Mouse (Mus musculus) intestine, embryonic 16.5 days (tissue): ENCODE measurements around the gene Gm5475. TPM values are rescaled to one million over a fixed set of nuclear protein-coding genes. Genes with fewer than 3 reads are reported as not detected.

Experiments used
- ATAC-seq: fragments of 200-750 bp; cut with Nextera tagmentation; 2 replicates; pipeline ENCODE4 v1.8.0; 2017; ENCODE audit warnings: moderate TSS enrichment, moderate library complexity
- H3K27ac ChIP-seq: fragments of 300-500 bp; sonication (generic); 2 replicates; pipeline ENCODE4 v1.5.1; 2014; ENCODE audit warnings: mild to moderate bottlenecking, low read length
- H3K27me3 ChIP-seq: fragments of 300-500 bp; sonication (generic); replicated peaks from 2 replicates; pipeline ENCODE4 v1.6.1; 2014; ENCODE audit warnings: low read length, control low read depth, mixed read lengths; ENCODE audit not compliant: control insufficient read depth, insufficient read depth
- H3K36me3 ChIP-seq: fragments of 300-500 bp; sonication (generic); 2 replicates; pipeline ENCODE4 v1.6.1; 2014; ENCODE audit warnings: low read length, control low read depth; ENCODE audit not compliant: control insufficient read depth, insufficient read depth
- H3K4me1 ChIP-seq: fragments of 300-500 bp; sonication (generic); 2 replicates; pipeline ENCODE4 v1.6.1; 2014; ENCODE audit warnings: low read length, control low read depth, mixed read lengths; ENCODE audit not compliant: control insufficient read depth, insufficient read depth
- H3K4me2 ChIP-seq: fragments of 300-500 bp; sonication (generic); 2 replicates; pipeline ENCODE4 v1.6.1; 2014; ENCODE audit warnings: low read depth, low read length, control low read depth
- H3K4me3 ChIP-seq: fragments of 300-500 bp; sonication (generic); 2 replicates; pipeline ENCODE4 v1.5.1; 2014; ENCODE audit warnings: mild to moderate bottlenecking, low read length
- H3K9ac ChIP-seq: fragments of 300-500 bp; sonication (generic); 2 replicates; pipeline ENCODE4 v1.6.1; 2014; ENCODE audit warnings: low read depth, low read length
- H3K9me3 ChIP-seq: fragments of 300-500 bp; sonication (generic); 2 replicates; pipeline ENCODE4 v1.6.1; 2016; ENCODE audit warnings: low read length, control low read depth; ENCODE audit not compliant: control insufficient read depth
- WGBS: fragments of 180-500 bp; shearing (Covaris S2); extraction: QIAGEN DNeasy Blood & Tissue Kit; methylation state at CpG from one replicate; pipeline ENCODE4 v1.1.7; 2014; 5-methylcytosine and 5-hydroxymethylcytosine counted together
- polyA plus RNA-seq: library from polyadenylated mRNA; unstranded; fragments of >200 nt; fragmentation: Nextera tagmentation; extraction: Ambion mirVana; gene quantifications from 2 replicates; pipeline ENCODE4 v1.2.1, GENCODE M21; 2015

Gene Gm5475
- polyA plus RNA-seq, 1 experiment from 2014 or later: 0.11 TPM

GRCm38 (mm10) chr15:100456356-100456991 lies 34.5 kb downstream of the Gm5475 start:
- peaks cover 5% of the 10 kb centered on the region; the same call in 1 of the 2 replicates for H3K4me1 ChIP-seq
- 0 out of 2 replicates have a peak, but pooled peaks have one; percentile 14 for ATAC-seq
- no peaks in the 10 kb centered on the region for H3K27me3 ChIP-seq
- 67% methylated on average over 7 of the region's 7 CpGs for WGBS
- no peak overlapping the region for H3K27ac ChIP-seq
- no peak overlapping the region for H3K9ac ChIP-seq
- no peak overlapping the region for H3K4me3 ChIP-seq
- H3K4me2 ChIP-seq: no peak overlapping the region
- H3K9me3 ChIP-seq: no peaks in the 10 kb centered on the region
- H3K36me3 ChIP-seq: no peaks in the 10 kb centered on the region

GRCm38 (mm10) chr15:100457340-100457739 lies 35.4 kb downstream of the Gm5475 start:
- H3K27me3 ChIP-seq: no peaks in the 10 kb centered on the region

GRCm38 (mm10) chr15:100458055-100458454 lies 36.1 kb downstream of the Gm5475 start:
- WGBS: 44% methylated on average over 10 of the region's 10 CpGs
- H3K4me2 ChIP-seq: no peak overlapping the region
- no peak; the same call in 1 of the 2 replicates for ATAC-seq
- no peak overlapping the region for H3K27ac ChIP-seq
- no peak overlapping the region for H3K4me3 ChIP-seq
- H3K4me1 ChIP-seq: peaks cover 5% of the 10 kb centered on the region; the same call in 1 of the 2 replicates
- H3K27me3 ChIP-seq: no peaks in the 10 kb centered on the region
- H3K9me3 ChIP-seq: no peaks in the 10 kb centered on the region
- no peaks in the 10 kb centered on the region for H3K36me3 ChIP-seq
- H3K9ac ChIP-seq: no peak overlapping the region

More at GRCm38 (mm10) chr15:100457340-100457739, 35.4 kb downstream of the Gm5475 start:
- ATAC-seq: peak; percentile 62
- Histone ChIP-seq H3K4me3 (no peak overlapping the region), H3K9me3 (no peaks in the 10 kb centered on the region), H3K27ac (no peak overlapping the region), H3K9ac (no peak overlapping the region), H3K36me3 (no peaks in the 10 kb centered on the region), H3K4me1 (peaks cover 5% of the 10 kb centered on the region; the same call in 1 of the 2 replicates), H3K4me2 (peak overlapping the region; percentile 2; the same call in 1 of the 2 replicates)
- WGBS: 6% methylated on average over 17 of the region's 17 CpGs

DNA sequence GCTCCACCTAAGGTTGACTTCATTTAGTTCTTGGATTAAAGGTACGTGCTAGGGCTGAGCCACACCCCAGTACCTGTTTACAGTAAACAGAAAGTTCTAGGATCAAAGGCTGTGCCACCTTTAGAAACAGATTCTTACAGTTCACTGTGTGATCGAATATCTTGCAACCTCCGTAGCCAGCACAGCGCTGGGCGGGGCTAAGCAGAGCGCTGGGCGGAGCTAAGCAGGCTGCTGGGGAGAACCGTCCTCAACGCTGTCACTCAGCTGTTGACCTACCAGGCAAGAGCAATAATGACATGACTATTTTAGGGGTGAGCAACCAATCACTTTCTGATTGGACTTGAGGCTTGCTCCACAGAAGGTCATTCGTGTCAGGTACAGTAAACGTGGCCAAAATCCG lies 39.0 kb downstream of the Gm5475 start:
- Histone ChIP-seq H3K4me3 (0 out of 2 replicates have a peak overlapping the region, but pooled peaks have one; percentile 1), H3K27ac (no peak overlapping the region), H3K4me1 (peaks cover 5% of the 10 kb centered on the region; the same call in 1 of the 2 replicates), H3K9me3 (no peaks in the 10 kb centered on the region), H3K36me3 (no peaks in the 10 kb centered on the region), H3K4me2 (peak overlapping the region; percentile 38), H3K9ac (0 out of 2 replicates have a peak overlapping the region, but pooled peaks have one; percentile 6), H3K27me3 (no peaks in the 10 kb centered on the region)
- ATAC-seq: peak; percentile 75
- 10% methylated on average over 12 of the region's 12 CpGs for WGBS

DNA sequence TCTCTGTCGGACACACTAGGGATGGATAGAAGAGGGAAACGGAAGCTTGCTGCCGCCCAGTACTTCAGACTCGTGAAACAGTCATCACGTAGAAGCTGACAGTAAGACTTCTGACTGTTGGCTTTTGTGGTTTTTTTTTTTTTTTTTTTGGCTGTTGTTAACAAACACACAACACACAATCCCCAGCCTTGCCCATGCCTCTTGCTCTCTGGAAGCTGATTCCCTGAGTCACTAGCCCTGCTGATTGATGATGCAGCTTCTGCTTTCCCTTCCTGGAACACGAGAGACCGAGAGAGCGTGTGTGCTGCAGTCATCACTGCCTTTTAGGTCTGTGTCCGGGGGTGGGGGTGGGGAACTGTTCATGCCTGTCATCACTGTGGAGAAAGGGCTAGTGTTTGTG lies 39.7 kb downstream of the Gm5475 start:
- Histone ChIP-seq H3K9ac (no peak overlapping the region), H3K4me3 (no peak overlapping the region), H3K9me3 (no peaks in the 10 kb centered on the region), H3K4me1 (peaks cover 5% of the 10 kb centered on the region; the same call in 1 of the 2 replicates), H3K27me3 (no peaks in the 10 kb centered on the region), H3K27ac (no peak overlapping the region), H3K4me2 (no peak overlapping the region), H3K36me3 (no peaks in the 10 kb centered on the region)
- WGBS: 66% methylated on average over 9 of the region's 9 CpGs
- ATAC-seq: no peak

GRCm38 (mm10) chr15:100462086-100462485 lies 40.1 kb downstream of the Gm5475 start:
- 78% methylated on average over 5 of the region's 5 CpGs for WGBS
- Histone ChIP-seq H3K4me3 (no peak overlapping the region), H3K9ac (no peak overlapping the region), H3K4me2 (no peak overlapping the region), H3K9me3 (no peaks in the 10 kb centered on the region), H3K36me3 (no peaks in the 10 kb centered on the region), H3K4me1 (peaks cover 5% of the 10 kb centered on the region; the same call in 1 of the 2 replicates), H3K27ac (no peak overlapping the region), H3K27me3 (no peaks in the 10 kb centered on the region)
- no peak for ATAC-seq

GRCm38 (mm10) chr15:100463712-100464111 lies 41.8 kb downstream of the Gm5475 start:
- ATAC-seq: no peak
- no peaks in the 10 kb centered on the region for H3K27me3 ChIP-seq
- H3K36me3 ChIP-seq: no peaks in the 10 kb centered on the region
- no peak overlapping the region for H3K4me3 ChIP-seq
- 21% methylated on average over 6 of the region's 6 CpGs for WGBS
- H3K4me1 ChIP-seq: peaks cover 11% of the 10 kb centered on the region; the same call in 1 of the 2 replicates
- H3K27ac ChIP-seq: no peak overlapping the region
- no peaks in the 10 kb centered on the region for H3K9me3 ChIP-seq
- H3K9ac ChIP-seq: no peak overlapping the region
- no peak overlapping the region for H3K4me2 ChIP-seq

GRCm38 (mm10) chr15:100465432-100465831 lies 43.5 kb downstream of the Gm5475 start:
- ATAC-seq: no peak

DNA sequence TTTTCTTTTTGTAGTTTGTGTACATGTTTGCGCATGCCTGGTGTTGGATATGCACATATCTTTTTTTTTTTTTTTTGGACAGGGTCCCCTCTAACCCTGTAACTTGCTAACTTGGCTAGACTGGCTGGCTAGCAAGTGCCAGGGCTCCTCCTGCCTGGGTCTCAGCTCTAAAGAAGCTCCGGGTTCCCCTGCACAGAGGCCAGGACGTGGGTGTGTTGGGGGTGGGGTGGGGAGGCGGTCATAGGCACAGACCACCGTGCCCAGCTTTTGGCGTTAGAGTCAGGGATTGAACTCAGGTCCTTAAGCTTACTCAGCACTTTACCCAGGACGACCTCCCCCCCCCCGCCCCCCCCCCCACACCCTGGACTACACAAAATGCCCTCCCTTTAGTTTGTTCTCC lies 45.8 kb downstream of the Gm5475 start:
- 32% methylated on average over 8 of the region's 8 CpGs for WGBS
- H3K27ac ChIP-seq: no peak overlapping the region
- peaks cover 16% of the 10 kb centered on the region for H3K4me1 ChIP-seq
- no peak for ATAC-seq
- H3K27me3 ChIP-seq: no peaks in the 10 kb centered on the region
- H3K4me2 ChIP-seq: peak overlapping the region; percentile 85
- no peaks in the 10 kb centered on the region for H3K36me3 ChIP-seq
- peak overlapping the region; percentile 92; the same call in 1 of the 2 replicates for H3K9ac ChIP-seq
- peak overlapping the region; percentile 81 for H3K4me3 ChIP-seq
- H3K9me3 ChIP-seq: no peaks in the 10 kb centered on the region

More at GRCm38 (mm10) chr15:100465432-100465831, 43.5 kb downstream of the Gm5475 start:
- no peaks in the 10 kb centered on the region for H3K36me3 ChIP-seq
- WGBS: 61% methylated on average over 2 of the region's 2 CpGs
- peaks cover 20% of the 10 kb centered on the region for H3K4me1 ChIP-seq
- H3K4me3 ChIP-seq: no peak overlapping the region
- H3K9ac ChIP-seq: no peak overlapping the region
- no peak overlapping the region for H3K4me2 ChIP-seq
- no peak overlapping the region for H3K27ac ChIP-seq
- H3K27me3 ChIP-seq: no peaks in the 10 kb centered on the region
- H3K9me3 ChIP-seq: no peaks in the 10 kb centered on the region
